Mouse (Mus musculus): ENCODE measurements around the gene Gmeb1.

GRCm38 (mm10) chr4:132299849-132300248, 38.4 kb upstream of the Gmeb1 start:
- no peak for TF ChIP-seq TAL1 (IDR thresholded peaks at IDR 0.05; ENCODE audit: low read length)
- TF ChIP-seq GATA1 (IDR thresholded peaks at IDR 0.05; ENCODE audit: low read length): no peak
